Mouse (Mus musculus) Muller cell, postnatal 12 days (primary cell): ENCODE data around the gene Ifitm1.
"Not testable (repeated sequence)": the region's sequence is repeated elsewhere in the genome, so short reads cannot be mapped to it uniquely, and the experiment has no call there.

Source experiments
- DNase-seq: peaks from one replicate; pipeline ENCODE4 v3.0.0-alpha.2; 2015; ENCODE audit errors: inconsistent ontology term

Gene Ifitm1

GRCm38 (mm10) chr7:141016707-141017697 lies 50.0 kb downstream of the Ifitm1 start:
- no peak for DNase-seq

- not testable (repeated sequence) for DNase-seq
Measured at GRCm38 (mm10) chr7:141017824-141018223, 50.8 kb downstream of the Ifitm1 start, which contains the start of gene Ifitm6. Gene Ifitm6 (minus strand): TSS chr7:141017924.

GRCm38 (mm10) chr7:141019028-141019427 lies 52.0 kb downstream of the Ifitm1 start:
- no peak for DNase-seq
